Mouse (Mus musculus): Measurements from ENCODE around the gene Nrf1. TPM values are rescaled to one million over a fixed set of nuclear protein-coding genes. Genes with fewer than 3 reads are reported as not detected.

The Nrf1 gene
- total and polyA plus RNA-seq, 2 experiments: 11.5 to 13.5 TPM

DNA sequence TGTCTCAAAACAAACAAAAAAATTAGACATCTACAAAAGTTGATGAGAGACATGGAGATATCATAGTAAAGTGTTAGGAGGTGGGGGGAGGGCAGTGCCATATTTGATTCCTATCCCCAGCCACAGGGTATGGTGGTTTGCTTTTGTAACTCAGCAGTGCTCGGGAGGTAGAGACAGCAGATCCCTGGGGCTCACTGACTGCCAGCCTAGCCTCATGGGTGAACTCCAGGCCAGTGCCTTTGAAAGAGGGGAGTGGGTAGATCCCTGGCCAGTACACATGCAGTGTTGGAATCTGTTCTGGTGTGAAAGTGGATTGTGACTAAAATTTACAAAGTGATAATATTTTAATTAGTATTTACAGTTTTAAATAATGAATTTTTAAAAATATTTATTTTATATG, 75.6 kb downstream of the Nrf1 start:
- DNase-seq (ENCODE audit: extremely low read depth, low read depth, low spot score): no peak
- H3K36me3 ChIP-seq (ENCODE audit: control insufficient read depth, insufficient read depth, low read length): peaks cover 37% of the 10 kb centered on the region
- no peak overlapping the region for H3K4me3 ChIP-seq (ENCODE audit: insufficient read depth, low read depth, low read length)
- WGBS: 100% methylated on average over 1 of the region's 1 CpGs
- H3K9ac ChIP-seq (ENCODE audit: low read depth, low read length): no peak overlapping the region
- no peaks in the 10 kb centered on the region for H3K79me2 ChIP-seq (ENCODE audit: control insufficient read depth, insufficient read depth, low read length)
- no peak overlapping the region for H3K27ac ChIP-seq (replicated peaks; ENCODE audit: insufficient read depth, low read depth, low read length)
- no peaks in the 10 kb centered on the region for H3K4me1 ChIP-seq (ENCODE audit: control insufficient read depth, insufficient read depth, low read length)
- TF ChIP-seq CTCF (IDR thresholded peaks at IDR 0.05; ENCODE audit: low read depth, low read length): no peak
- TF ChIP-seq POLR2A (IDR thresholded peaks at IDR 0.05; ENCODE audit: extremely low read depth, insufficient read depth, low read length): no peak
- no peaks in the 10 kb centered on the region for H3K27me3 ChIP-seq (ENCODE audit: control insufficient read depth, insufficient read depth, low read length)

GRCm38 (mm10) chr6:30126060-30126459, 78.3 kb downstream of the Nrf1 start:
- 97% methylated on average over 7 of the region's 7 CpGs for WGBS
- Histone ChIP-seq H3K4me3 (ENCODE audit: insufficient read depth, low read depth, low read length) (no peak overlapping the region), H3K79me2 (ENCODE audit: control insufficient read depth, insufficient read depth, low read length) (no peaks in the 10 kb centered on the region), H3K27ac (replicated peaks; ENCODE audit: insufficient read depth, low read depth, low read length) (no peak overlapping the region), H3K36me3 (ENCODE audit: control insufficient read depth, insufficient read depth, low read length) (peaks cover 30% of the 10 kb centered on the region), H3K4me1 (ENCODE audit: control insufficient read depth, insufficient read depth, low read length) (no peaks in the 10 kb centered on the region), H3K9ac (ENCODE audit: low read depth, low read length) (no peak overlapping the region), H3K27me3 (ENCODE audit: control insufficient read depth, insufficient read depth, low read length) (no peaks in the 10 kb centered on the region)
- TF ChIP-seq CTCF (IDR thresholded peaks at IDR 0.05; ENCODE audit: low read depth, low read length) (no peak), POLR2A (IDR thresholded peaks at IDR 0.05; ENCODE audit: extremely low read depth, insufficient read depth, low read length) (no peak)
- DNase-seq (ENCODE audit: extremely low read depth, low read depth, low spot score): no peak

DNA sequence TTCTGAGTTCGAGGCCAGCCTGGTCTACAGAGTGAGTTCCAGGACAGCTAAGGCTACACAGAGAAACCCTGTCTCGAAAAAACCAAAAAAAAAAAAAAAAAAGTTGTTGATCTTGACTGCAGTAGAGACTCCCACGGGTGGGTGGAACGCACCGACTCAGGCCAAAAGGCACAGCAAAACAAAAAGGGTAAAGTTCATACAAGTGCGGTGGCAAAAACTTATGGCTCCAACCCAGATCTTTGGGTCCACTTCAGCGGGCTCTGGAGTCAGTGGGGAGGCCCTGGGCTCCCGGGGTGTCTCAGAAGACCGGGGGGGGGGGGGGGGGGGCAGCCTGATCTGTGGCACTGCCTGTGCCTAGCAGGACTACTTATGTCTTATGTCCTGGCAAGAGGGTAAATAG, 79.0 kb downstream of the Nrf1 start:
- no peak for DNase-seq (ENCODE audit: extremely low read depth, low read depth, low spot score)
- Histone ChIP-seq H3K27ac (replicated peaks; ENCODE audit: insufficient read depth, low read depth, low read length) (no peak overlapping the region), H3K4me3 (ENCODE audit: insufficient read depth, low read depth, low read length) (no peak overlapping the region), H3K36me3 (ENCODE audit: control insufficient read depth, insufficient read depth, low read length) (peaks cover 32% of the 10 kb centered on the region), H3K9ac (ENCODE audit: low read depth, low read length) (no peak overlapping the region), H3K27me3 (ENCODE audit: control insufficient read depth, insufficient read depth, low read length) (no peaks in the 10 kb centered on the region), H3K4me1 (ENCODE audit: control insufficient read depth, insufficient read depth, low read length) (no peaks in the 10 kb centered on the region), H3K79me2 (ENCODE audit: control insufficient read depth, insufficient read depth, low read length) (no peaks in the 10 kb centered on the region)
- TF ChIP-seq CTCF (IDR thresholded peaks at IDR 0.05; ENCODE audit: low read depth, low read length): no peak
- 43% methylated on average over 9 of the region's 9 CpGs for WGBS

GRCm38 (mm10) chr6:30132399-30132798, 84.6 kb downstream of the Nrf1 start:
- H3K4me3 ChIP-seq (ENCODE audit: insufficient read depth, low read depth, low read length): no peak overlapping the region
- no peaks in the 10 kb centered on the region for H3K4me1 ChIP-seq (ENCODE audit: control insufficient read depth, insufficient read depth, low read length)
- no peaks in the 10 kb centered on the region for H3K27me3 ChIP-seq (ENCODE audit: control insufficient read depth, insufficient read depth, low read length)
- H3K27ac ChIP-seq (replicated peaks; ENCODE audit: insufficient read depth, low read depth, low read length): no peak overlapping the region
- no peak overlapping the region for H3K9ac ChIP-seq (ENCODE audit: low read depth, low read length)
- no peak for DNase-seq (ENCODE audit: extremely low read depth, low read depth, low spot score)
- H3K79me2 ChIP-seq (ENCODE audit: control insufficient read depth, insufficient read depth, low read length): no peaks in the 10 kb centered on the region
- TF ChIP-seq CTCF (IDR thresholded peaks at IDR 0.05; ENCODE audit: low read depth, low read length): no peak
- whole genome bisulfite sequencing: 91% methylated on average over 3 of the region's 3 CpGs
- H3K36me3 ChIP-seq (ENCODE audit: control insufficient read depth, insufficient read depth, low read length): peaks cover 32% of the 10 kb centered on the region

GRCm38 (mm10) chr6:30135590-30135989, 87.8 kb downstream of the Nrf1 start:
- DNase-seq (ENCODE audit: extremely low read depth, low read depth, low spot score): no peak
- Histone ChIP-seq H3K4me1 (ENCODE audit: control insufficient read depth, insufficient read depth, low read length) (no peaks in the 10 kb centered on the region), H3K27ac (replicated peaks; ENCODE audit: insufficient read depth, low read depth, low read length) (no peak overlapping the region), H3K4me3 (ENCODE audit: insufficient read depth, low read depth, low read length) (no peak overlapping the region), H3K79me2 (ENCODE audit: control insufficient read depth, insufficient read depth, low read length) (no peaks in the 10 kb centered on the region), H3K36me3 (ENCODE audit: control insufficient read depth, insufficient read depth, low read length) (peaks cover 30% of the 10 kb centered on the region), H3K9ac (ENCODE audit: low read depth, low read length) (no peak overlapping the region), H3K27me3 (ENCODE audit: control insufficient read depth, insufficient read depth, low read length) (no peaks in the 10 kb centered on the region)
- TF ChIP-seq POLR2A (IDR thresholded peaks at IDR 0.05; ENCODE audit: extremely low read depth, insufficient read depth, low read length): no peak
- TF ChIP-seq CTCF (IDR thresholded peaks at IDR 0.05; ENCODE audit: low read depth, low read length): no peak
- 56% methylated on average over 3 of the region's 3 CpGs for WGBS

GRCm38 (mm10) chr6:30137227-30137626, 89.4 kb downstream of the Nrf1 start:
- DNase-seq (ENCODE audit: extremely low read depth, low read depth, low spot score): no peak
- no peaks in the 10 kb centered on the region for H3K27me3 ChIP-seq (ENCODE audit: control insufficient read depth, insufficient read depth, low read length)

More at GRCm38 (mm10) chr6:30137227-30137626, 89.4 kb downstream of the Nrf1 start:
- H3K79me2 ChIP-seq (ENCODE audit: control insufficient read depth, insufficient read depth, low read length): no peaks in the 10 kb centered on the region
- no peak overlapping the region for H3K9ac ChIP-seq (ENCODE audit: low read depth, low read length)
- peaks cover 24% of the 10 kb centered on the region for H3K36me3 ChIP-seq (ENCODE audit: control insufficient read depth, insufficient read depth, low read length)
- TF ChIP-seq POLR2A (IDR thresholded peaks at IDR 0.05; ENCODE audit: extremely low read depth, insufficient read depth, low read length): no peak
- no peak for TF ChIP-seq CTCF (IDR thresholded peaks at IDR 0.05; ENCODE audit: low read depth, low read length)
- H3K4me3 ChIP-seq (ENCODE audit: insufficient read depth, low read depth, low read length): no peak overlapping the region
- H3K27ac ChIP-seq (replicated peaks; ENCODE audit: insufficient read depth, low read depth, low read length): no peak overlapping the region
- WGBS: 90% methylated on average over 2 of the region's 2 CpGs
- no peaks in the 10 kb centered on the region for H3K4me1 ChIP-seq (ENCODE audit: control insufficient read depth, insufficient read depth, low read length)
